Mouse (Mus musculus) naive thymus-derived CD4-positive, alpha-beta T cell, adult 2 months (primary cell): ENCODE results near the gene Sel1l3.

Experiments
- DNase-seq: peaks from one replicate; pipeline ENCODE4 v3.0.0-alpha.2; 2011; ENCODE audit warnings: low read depth

The Sel1l3 gene

DNA sequence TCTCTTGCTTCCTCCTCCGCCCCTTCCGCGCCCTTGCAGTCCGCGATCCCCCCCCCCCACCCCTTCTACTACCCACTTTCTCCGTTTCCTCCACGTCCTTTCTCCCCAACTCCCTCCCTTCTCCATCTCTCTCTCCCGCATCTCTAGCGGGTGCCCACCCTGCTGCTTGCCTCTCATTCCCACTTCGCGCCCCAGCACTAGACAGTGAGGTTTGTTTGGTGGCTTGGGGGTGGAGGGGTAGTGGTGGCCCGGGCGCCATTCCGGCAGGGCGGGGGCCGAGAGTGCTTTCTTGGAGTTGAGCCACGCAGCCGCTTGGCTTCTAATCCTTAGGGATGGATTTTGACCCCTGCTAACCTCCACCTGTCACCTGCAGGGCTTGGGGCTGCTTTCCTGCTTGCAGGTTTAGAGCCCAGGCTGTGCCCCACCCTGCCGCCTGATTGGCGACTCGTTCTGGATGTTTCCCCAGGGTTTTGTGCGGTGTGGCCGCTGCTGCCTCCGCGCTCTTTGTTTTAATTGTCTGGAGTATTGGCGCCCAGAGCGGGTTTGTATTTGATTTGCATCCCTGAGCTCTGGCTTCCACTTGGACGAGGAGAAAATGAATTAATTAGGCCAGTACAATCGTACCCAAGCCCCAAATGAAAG is at the start of gene Sel1l3:
TSS of gene Sel1l3 (minus strand) at position 217 of the 642 bp plus-strand sequence.
- no peak for DNase-seq

DNA sequence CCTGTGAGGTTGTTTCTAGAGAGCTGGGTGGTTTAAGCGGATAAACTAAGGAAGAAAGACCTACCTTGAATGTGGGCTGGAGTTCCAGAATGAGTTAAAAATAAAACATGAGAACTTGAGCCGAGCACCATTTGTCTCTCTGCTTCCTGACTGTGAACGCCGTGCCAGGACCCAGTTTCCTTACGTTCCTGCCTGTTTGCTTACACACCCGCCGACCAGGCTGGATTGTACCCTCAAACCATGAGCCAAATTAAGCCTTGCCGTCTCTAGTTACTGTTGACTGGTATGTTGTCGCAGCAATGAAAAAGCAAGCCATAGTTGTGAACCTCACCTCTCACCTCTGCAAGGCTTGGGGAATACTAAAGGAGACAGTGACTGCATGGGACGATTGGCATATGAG is 48.3 kb upstream of the Sel1l3 start:
- DNase-seq, result no peak

DNA sequence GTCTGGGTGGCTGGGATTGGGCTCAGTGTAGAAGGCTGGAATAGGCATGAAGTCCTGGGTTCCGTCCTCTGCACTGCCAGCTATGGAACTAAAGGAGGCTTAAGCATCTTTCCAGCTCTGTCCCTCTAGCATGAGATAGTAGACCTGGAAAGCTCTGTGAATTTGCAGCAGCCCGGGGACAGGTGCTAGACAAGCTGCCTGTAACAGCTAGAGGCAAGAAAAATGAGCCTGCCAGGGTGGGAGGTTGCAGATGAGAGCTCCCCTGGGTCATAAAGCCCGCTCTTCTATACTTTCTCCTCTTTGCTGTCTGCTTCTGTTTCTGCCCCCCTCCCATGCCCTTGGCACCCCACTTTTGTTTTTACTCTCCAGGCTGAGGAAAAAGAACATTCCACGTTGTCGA is 46.2 kb upstream of the Sel1l3 start:
- DNase-seq, result no peak

- DNase-seq, result peak; percentile 40
Measured at GRCm38 (mm10) chr5:53258038-53258786, 44.5 kb upstream of the Sel1l3 start.

DNA sequence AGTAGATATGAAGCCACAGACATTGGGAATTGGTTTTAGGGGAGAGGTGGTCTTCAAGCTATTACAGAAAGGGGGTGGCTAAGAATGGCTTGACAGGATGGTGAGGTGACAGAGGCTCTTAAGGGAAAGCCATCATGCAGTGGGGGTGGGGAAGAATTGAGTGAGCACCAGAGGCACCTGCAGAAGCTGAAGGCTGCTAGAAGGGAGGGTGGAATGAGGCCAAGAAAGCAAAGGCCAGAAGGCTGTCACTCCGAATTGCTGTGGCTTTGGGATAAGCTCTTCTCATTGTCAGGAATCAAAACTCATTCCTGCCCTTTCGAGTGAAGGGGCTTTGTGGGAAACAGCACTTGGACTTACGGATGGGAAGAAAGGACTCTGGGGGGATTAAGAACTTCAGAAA is 41.1 kb upstream of the Sel1l3 start:
- DNase-seq, result no peak

- no peak for DNase-seq
Measured at GRCm38 (mm10) chr5:53254154-53254553, 40.4 kb upstream of the Sel1l3 start.

- no peak for DNase-seq
Measured at GRCm38 (mm10) chr5:53249431-53250061, 35.8 kb upstream of the Sel1l3 start.

DNA sequence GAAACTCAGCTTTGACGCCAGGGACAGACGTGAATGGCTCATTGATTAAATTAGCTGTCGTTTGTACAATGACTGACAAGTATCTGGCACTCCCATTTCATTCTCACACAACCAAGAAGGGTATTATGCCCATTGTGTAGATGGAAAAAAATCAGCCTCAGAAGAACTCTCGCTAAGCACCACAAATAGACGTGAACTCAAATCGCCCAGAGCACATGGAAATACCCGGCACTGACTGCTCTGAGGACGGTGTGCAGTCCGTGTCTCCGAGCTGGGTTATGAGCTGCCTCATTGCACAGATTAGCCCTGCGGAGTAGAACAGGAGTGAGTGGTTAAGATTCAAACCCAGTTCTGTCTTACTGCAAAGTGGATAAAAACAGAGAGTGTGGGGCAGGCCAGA is 34.8 kb upstream of the Sel1l3 start:
- no peak for DNase-seq

GRCm38 (mm10) chr5:53243933-53244332 is 30.2 kb upstream of the Sel1l3 start:
- DNase-seq, result no peak

DNA sequence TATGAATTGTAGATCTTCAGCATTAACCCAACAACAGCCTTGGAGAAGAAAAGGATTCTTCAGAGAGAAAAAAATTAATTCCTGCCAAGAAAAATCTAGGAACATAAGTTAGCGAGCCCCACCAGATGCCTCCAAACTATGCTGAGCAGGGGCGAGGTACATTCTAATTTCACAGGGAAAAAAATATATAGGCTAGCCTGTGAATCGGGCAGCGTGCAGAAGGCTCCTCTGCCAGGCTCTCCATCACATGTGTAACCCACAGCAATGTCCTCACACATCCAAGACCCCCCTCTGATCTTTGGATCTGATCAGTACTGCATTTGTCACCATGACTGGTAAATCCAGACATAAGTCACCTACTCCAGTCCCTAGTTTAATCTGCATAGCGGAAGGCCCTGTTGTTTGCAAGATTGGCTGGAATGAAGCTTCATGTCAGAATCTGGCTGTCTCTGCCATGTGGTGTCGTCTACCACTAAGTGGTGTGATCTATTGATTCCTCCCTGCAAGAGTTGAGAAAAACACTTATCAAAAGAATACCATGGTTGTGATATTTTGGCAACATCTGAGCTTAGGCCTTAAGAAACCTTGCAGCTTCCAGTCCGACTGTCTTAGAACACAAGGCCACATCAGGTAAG is 29.3 kb upstream of the Sel1l3 start:
- no peak for DNase-seq

- DNase-seq, result no peak
Measured at GRCm38 (mm10) chr5:53241963-53242362, 28.2 kb upstream of the Sel1l3 start.

DNA sequence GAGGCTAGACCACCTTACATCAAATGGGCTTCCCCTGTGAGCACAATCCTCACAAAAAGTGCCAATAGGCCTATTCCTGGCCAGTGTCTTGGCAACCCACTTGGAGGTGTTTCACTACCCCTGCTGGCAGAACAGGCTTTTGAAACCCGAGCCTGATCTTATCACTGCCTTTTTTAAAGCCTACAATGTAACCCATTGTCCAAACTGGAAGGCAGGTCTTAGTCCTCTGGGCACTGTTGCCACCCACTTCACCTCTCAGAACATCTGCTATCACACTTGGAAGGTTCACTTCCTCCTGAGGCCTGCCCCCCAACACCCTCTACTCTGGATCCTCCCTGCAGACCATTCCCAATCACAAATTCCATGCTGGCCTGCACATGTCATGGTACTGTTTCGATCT is 27.4 kb upstream of the Sel1l3 start:
- no peak for DNase-seq

- DNase-seq, result no peak
Measured at GRCm38 (mm10) chr5:53239831-53240440, 26.2 kb upstream of the Sel1l3 start.

GRCm38 (mm10) chr5:53239189-53239588 is 25.5 kb upstream of the Sel1l3 start:
- no peak for DNase-seq

DNA sequence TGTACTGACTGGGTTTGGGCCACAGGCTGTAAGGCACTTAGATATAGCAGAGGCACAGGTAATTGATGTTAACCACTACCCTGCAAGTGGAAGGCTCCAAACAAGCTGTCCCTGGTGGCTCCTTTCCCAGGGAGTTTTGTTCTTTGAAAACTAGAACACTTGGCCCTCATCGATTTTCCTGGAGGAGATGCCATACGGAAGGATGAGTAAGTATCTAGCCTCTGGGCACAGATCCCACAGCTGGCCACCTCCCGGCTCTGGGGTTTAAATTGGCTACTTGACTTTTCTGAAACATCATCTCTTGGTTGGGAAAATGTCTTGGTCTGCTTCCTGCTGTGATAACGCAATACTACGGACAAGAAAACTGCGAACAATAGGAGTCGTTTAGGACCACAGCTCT is 25.0 kb upstream of the Sel1l3 start:
- no peak for DNase-seq

DNA sequence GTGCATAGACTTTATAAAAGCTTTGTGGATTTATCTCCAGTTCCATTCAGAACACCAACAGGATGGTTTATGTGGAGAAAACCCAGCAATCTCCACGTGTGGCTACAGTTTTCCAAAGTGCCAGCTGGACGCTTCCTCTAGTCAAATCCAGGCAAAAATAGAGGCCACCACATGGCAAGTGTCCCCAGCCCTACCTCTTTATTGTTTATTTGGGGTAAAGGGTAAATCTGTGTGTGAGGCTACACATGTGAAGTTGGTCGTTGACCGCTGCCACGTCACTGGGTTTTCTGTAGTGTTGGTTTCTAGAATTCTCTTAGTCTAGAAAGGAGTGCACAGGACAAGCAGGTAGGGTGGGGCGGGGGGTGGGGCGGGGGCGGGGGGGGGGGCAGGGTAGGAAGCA is 23.0 kb upstream of the Sel1l3 start:
- DNase-seq, result no peak

DNA sequence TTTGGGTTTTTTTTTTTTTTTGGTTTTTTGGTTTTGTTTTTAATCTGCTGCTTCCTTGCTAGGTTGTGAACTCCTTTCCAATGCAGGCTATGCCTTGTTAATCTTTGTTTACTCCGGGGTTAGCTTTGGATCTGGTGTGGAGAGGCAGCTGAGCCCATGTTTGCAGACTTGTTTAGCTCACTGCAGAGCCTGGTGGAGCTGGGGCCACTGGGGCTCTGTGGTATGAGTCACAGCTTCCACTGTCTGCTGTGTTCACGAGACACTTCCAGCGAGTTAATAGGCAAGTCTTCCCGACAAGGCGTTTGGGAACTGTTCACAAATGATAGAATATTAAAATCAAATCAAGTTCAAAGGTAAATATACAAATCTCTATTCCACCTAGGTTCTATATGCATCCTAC is 22.4 kb upstream of the Sel1l3 start:
- no peak for DNase-seq

DNA sequence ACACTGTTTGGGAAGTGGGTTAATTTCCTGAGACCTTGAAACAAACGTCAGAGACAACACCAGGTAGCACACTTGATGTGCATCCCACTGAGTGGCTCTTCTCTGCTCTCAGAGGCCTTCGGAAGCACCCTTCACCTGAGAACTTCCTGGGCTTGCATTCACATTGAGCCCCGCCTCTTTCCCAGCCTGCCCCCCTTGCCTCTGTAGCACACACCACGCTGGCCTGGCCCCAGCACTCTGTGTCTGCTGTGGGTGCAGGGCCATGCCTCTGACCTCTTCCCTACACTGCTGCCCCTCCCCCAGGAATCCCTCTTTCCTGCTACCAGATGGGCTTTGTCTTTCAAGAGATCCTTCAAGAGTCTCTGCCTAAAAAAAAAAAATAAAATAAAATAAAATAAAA is 21.8 kb upstream of the Sel1l3 start:
- no peak for DNase-seq

DNA sequence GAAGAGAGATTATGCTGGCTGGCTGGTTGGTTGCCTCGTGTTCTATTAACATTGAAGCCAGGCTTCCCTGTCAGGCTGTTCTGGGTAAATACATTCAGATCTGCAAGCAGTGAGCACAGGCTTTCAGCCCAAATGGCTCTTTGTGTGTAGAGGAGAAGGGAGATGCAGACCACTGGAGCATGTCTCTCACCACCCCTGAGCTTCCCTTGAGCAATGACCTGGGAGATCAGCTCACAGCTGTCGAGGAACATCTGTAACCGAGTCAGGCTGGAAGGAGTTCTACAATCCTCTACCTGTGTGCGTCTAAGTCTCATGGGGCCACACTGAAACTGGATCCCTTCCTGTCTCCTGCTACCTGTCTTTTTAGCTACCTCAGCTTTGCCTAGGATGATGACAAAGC is 16.8 kb upstream of the Sel1l3 start:
- DNase-seq, result no peak

GRCm38 (mm10) chr5:53225434-53225833 is 11.7 kb upstream of the Sel1l3 start:
- DNase-seq, result no peak

GRCm38 (mm10) chr5:53214801-53215200 is 1.1 kb upstream of the Sel1l3 start:
- DNase-seq, result no peak

GRCm38 (mm10) chr5:53214362-53214761 is 635 bp upstream of the Sel1l3 start:
- no peak for DNase-seq
